8 mouse cellular contexts compared by ENCODE assay signal in the genomic region with DNA sequence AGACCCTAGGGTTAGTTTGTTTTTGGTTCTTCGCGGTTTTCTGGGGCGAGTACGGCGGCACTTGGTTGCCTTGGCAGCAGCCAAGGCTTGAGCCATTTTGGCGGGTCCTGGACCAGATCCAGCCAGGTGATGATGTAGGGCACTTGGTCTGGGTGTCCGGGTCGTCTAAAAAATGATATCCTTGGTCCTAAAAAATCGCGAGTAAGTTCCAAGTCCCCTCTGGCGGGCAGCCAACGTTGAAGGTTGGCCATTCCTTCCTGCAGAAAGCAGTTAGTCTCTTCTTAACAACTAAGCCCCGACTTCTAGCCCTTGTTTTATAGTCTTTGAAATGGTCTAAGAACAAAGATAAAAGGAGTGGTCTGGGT. TPM values are rescaled to one million over a fixed set of nuclear protein-coding genes. Genes with fewer than 3 reads are reported as not detected.
DNase-seq lines count a peak whose midpoint lies in the region; ATAC-seq and TF ChIP-seq lines count a peak whose summit lies in the region.

No protein-coding gene starts in this region.

- H3K27ac ChIP-seq in gastrocnemius, adult 2 months, result peak overlapping the region; percentile 77
- H3K27ac ChIP-seq in forebrain, embryonic 13.5 days, result peak overlapping the region; percentile 81
- peak overlapping the region; percentile 33; the same call in 1 of the 2 replicates for H3K27ac ChIP-seq in intestine, embryonic 15.5 days

- WGBS in forebrain, embryonic 13.5 days, result 34% methylated on average over 13 of the region's 13 CpGs
- 55% methylated on average over 13 of the region's 13 CpGs for WGBS in intestine, embryonic 15.5 days

- 0 out of 2 replicates have a peak, but pooled peaks have one; percentile 0 for ATAC-seq in forebrain, embryonic 13.5 days
- no peak for ATAC-seq in intestine, embryonic 15.5 days
- ATAC-seq in inflammation-experienced regulatory T-cells, adult 6 months, result no peak

- peak overlapping the region; percentile 80 for H3K4me3 ChIP-seq in gastrocnemius, adult 2 months
- peak overlapping the region; percentile 49 for H3K4me3 ChIP-seq in forebrain, embryonic 13.5 days
- H3K4me3 ChIP-seq in intestine, embryonic 15.5 days (replicated peaks), result peak overlapping the region; percentile 43

- peak; percentile 50 for DNase-seq in gastrocnemius, adult 2 months
- no peak for DNase-seq in gastrocnemius, postnatal 36 days
- DNase-seq in R1 (ENCODE audit: low read depth, low spot score), result peak; percentile 48
- DNase-seq in lung, postnatal 4 days, result peak; percentile 37 to 47
- DNase-seq in natural killer cell, adult 2 months (ENCODE audit: low spot score in 2 of 2), result no peak

- H3K4me2 ChIP-seq in forebrain, embryonic 13.5 days, result peak overlapping the region; percentile 72
- peak overlapping the region; percentile 67 for H3K4me2 ChIP-seq in intestine, embryonic 15.5 days (replicated peaks)

- peaks cover 18% of the 10 kb centered on the region for H3K4me1 ChIP-seq in forebrain, embryonic 13.5 days
- H3K4me1 ChIP-seq in intestine, embryonic 15.5 days (replicated peaks), result peaks cover 3% of the 10 kb centered on the region; the same call in 1 of the 2 replicates

- H3K9me3 ChIP-seq in forebrain, embryonic 13.5 days (replicated peaks), result peaks cover 41% of the 10 kb centered on the region
- H3K9me3 ChIP-seq in intestine, embryonic 15.5 days, result peaks cover 18% of the 10 kb centered on the region; the same call in 1 of the 2 replicates

- H3K27me3 ChIP-seq in forebrain, embryonic 13.5 days, result no peaks in the 10 kb centered on the region
- H3K27me3 ChIP-seq in intestine, embryonic 15.5 days (replicated peaks), result no peaks in the 10 kb centered on the region

- peak overlapping the region; percentile 74; the same call in 1 of the 2 replicates for H3K9ac ChIP-seq in forebrain, embryonic 13.5 days
- H3K9ac ChIP-seq in intestine, embryonic 15.5 days, result no peak overlapping the region

- no peak for TF ChIP-seq CTCF in gastrocnemius, adult 2 months (IDR thresholded peaks at IDR 0.05)

- intact Hi-C loops in gastrocnemius, adult 2 months (cut with DNase I), result loop anchor here (10.0 kb wide), 3 partner anchors 308 to 428 kb away; partner anchors contain the start of genes Fam168b and Plekhb2
- intact Hi-C loops in gastrocnemius, postnatal 36 days (cut with DNase I), result no loop called here

- H3K36me3 ChIP-seq in forebrain, embryonic 13.5 days (ENCODE audit: poor library complexity, severe bottlenecking), result peaks cover 36% of the 10 kb centered on the region
- peaks cover 12% of the 10 kb centered on the region; the same call in 1 of the 2 replicates for H3K36me3 ChIP-seq in intestine, embryonic 15.5 days

RNA-seq across cellular contexts. Expression of gene Ccdc115, which starts 7.1 kb away (rescaled TPM):
- 10 to 100 TPM; 10.8 to 13.6 TPM for total RNA-seq in gastrocnemius, adult 2 months (2021)
- total RNA-seq in gastrocnemius, postnatal 36 days (2021), result 10 to 100 TPM in 1 of 2 experiments, 1 to 10 TPM in 1; 8.3 to 10.2 TPM
- 68.2 and 75.1 TPM in 2 replicates for polyA plus RNA-seq in forebrain, embryonic 13.5 days (2015; fragmentation: Nextera tagmentation; extraction: Ambion mirVana)
- polyA plus RNA-seq in intestine, embryonic 15.5 days (2015; fragmentation: Nextera tagmentation; extraction: Ambion mirVana), result 60.9 and 61.9 TPM in 2 replicates
- 10 to 100 TPM; 31.8 to 43.9 (median 37.2) TPM for polyA plus RNA-seq in inflammation-experienced regulatory T-cells, adult 6 months (2017; shearing (Covaris generic))

RNA-seq across cellular contexts. Expression of gene Imp4, which starts 7.3 kb away (rescaled TPM):
- 10 to 100 TPM in 1 of 2 experiments, 1 to 10 TPM in 1; 8.7 to 14.0 TPM for total RNA-seq in gastrocnemius, adult 2 months (2021)
- total RNA-seq in gastrocnemius, postnatal 36 days (2021), result 10 to 100 TPM; 12.0 to 12.6 TPM
- 66.7 and 67.0 TPM in 2 replicates for polyA plus RNA-seq in forebrain, embryonic 13.5 days (2015; fragmentation: Nextera tagmentation; extraction: Ambion mirVana)
- polyA plus RNA-seq in intestine, embryonic 15.5 days (2015; fragmentation: Nextera tagmentation; extraction: Ambion mirVana), result 109 and 113 TPM in 2 replicates
- 100 to 1,000 TPM in 2 of 3 experiments, 10 to 100 TPM in 1; 97.9 to 160 (median 117) TPM for polyA plus RNA-seq in inflammation-experienced regulatory T-cells, adult 6 months (2017; shearing (Covaris generic))

RNA-seq across cellular contexts. Expression of gene Ptpn18, which starts 27.2 kb away (rescaled TPM):
- total RNA-seq in gastrocnemius, adult 2 months (2021), result 1 to 10 TPM; 1.8 to 2.3 TPM
- total RNA-seq in gastrocnemius, postnatal 36 days (2021), result 1 to 10 TPM in 1 of 2 experiments, under 1 TPM in 1; 0.92 to 2.6 TPM
- 3.6 and 5.8 TPM in 2 replicates for polyA plus RNA-seq in forebrain, embryonic 13.5 days (2015; fragmentation: Nextera tagmentation; extraction: Ambion mirVana)
- 22.9 and 28.5 TPM in 2 replicates for polyA plus RNA-seq in intestine, embryonic 15.5 days (2015; fragmentation: Nextera tagmentation; extraction: Ambion mirVana)
- 100 to 1,000 TPM; 161 to 189 (median 165) TPM for polyA plus RNA-seq in inflammation-experienced regulatory T-cells, adult 6 months (2017; shearing (Covaris generic))

Comparison
In these comparisons a context has a peak if more than half of its experiments do, and no peak if none do; other contexts are left out.
1. DNase-seq: peak in gastrocnemius, adult 2 months (single experiment), R1 (single experiment) and lung, postnatal 4 days (2 of 2); none in gastrocnemius, postnatal 36 days (0 of 2) and natural killer cell, adult 2 months (0 of 2).
2. Peak in every context shown above with its lines, with median percentiles within 50 percentile points of each other: H3K27ac ChIP-seq and H3K4me3 ChIP-seq.